Mouse (Mus musculus) liver, embryonic 14.5 days (tissue): Measurements from ENCODE around the gene Kcnk13. TPM values are rescaled to one million over a fixed set of nuclear protein-coding genes. Genes with fewer than 3 reads are reported as not detected.

Experiments used
- ATAC-seq: fragments of 200-750 bp; cut with Nextera tagmentation; 2 replicates; pipeline ENCODE4 v1.8.0; 2017; ENCODE audit warnings: moderate number of reproducible peaks, mild to moderate bottlenecking, moderate library complexity; ENCODE audit not compliant: insufficient read depth
- DNase-seq, 3 experiments: peaks; one replicate each; pipeline ENCODE4 v3.0.0-alpha.2; 2012 to 2013; ENCODE audit warnings: low read depth in 3 of 3, low spot score in 3 of 3
- H3K27ac ChIP-seq: fragments of 300-500 bp; sonication (generic); 2 replicates; pipeline ENCODE4 v1.5.1; 2014; ENCODE audit warnings: moderate library complexity, mild to moderate bottlenecking, control low read depth, inconsistent platforms
- H3K27me3 ChIP-seq: fragments of 300-500 bp; sonication (generic); 2 replicates; pipeline ENCODE4 v1.6.1; 2014; ENCODE audit warnings: mild to moderate bottlenecking, low read length, moderate library complexity; ENCODE audit not compliant: control insufficient read depth, insufficient read depth
- H3K36me3 ChIP-seq: fragments of 300-500 bp; sonication (generic); replicated peaks from 2 replicates; pipeline ENCODE4 v1.6.1; 2014; ENCODE audit warnings: low read depth; ENCODE audit not compliant: control insufficient read depth, insufficient read depth
- H3K4me1 ChIP-seq, 2 experiments: fragments of 200-500 bp in 1 of 2; fragments of 300-500 bp in 1 of 2; sonication (generic) in 1 of 2; replicated peaks; 2 replicates each; pipeline ENCODE4 v1.6.1; 2012 to 2014; ENCODE audit warnings: antibody characterized with exemption in 1 of 2, inconsistent platforms in 1 of 2, low read length in 1 of 2; ENCODE audit not compliant: control insufficient read depth in 2 of 2, insufficient read depth in 2 of 2
- H3K4me2 ChIP-seq: fragments of 300-500 bp; sonication (generic); 2 replicates; pipeline ENCODE4 v1.6.1; 2014; ENCODE audit warnings: low read depth, mild to moderate bottlenecking, control low read depth, moderate library complexity
- H3K4me3 ChIP-seq, 2 experiments: fragments of 200-500 bp in 1 of 2; fragments of 300-500 bp in 1 of 2; sonication (generic) in 1 of 2; 2 replicates each; pipeline ENCODE4 v1.5.1; 2012 to 2014; ENCODE audit warnings: low read depth in 2 of 2, low read length in 2 of 2, mild to moderate bottlenecking in 2 of 2, control low read depth in 1 of 2, inconsistent platforms in 1 of 2, moderate library complexity in 1 of 2; ENCODE audit not compliant: insufficient read depth in 1 of 2
- H3K9ac ChIP-seq: fragments of 300-500 bp; sonication (generic); replicated peaks from 2 replicates; pipeline ENCODE4 v1.6.1; 2014; ENCODE audit warnings: mild to moderate bottlenecking, control low read depth, moderate library complexity
- H3K9me3 ChIP-seq: fragments of 300-500 bp; sonication (generic); 2 replicates; pipeline ENCODE4 v1.6.1; 2016; ENCODE audit warnings: low read length, mixed read lengths; ENCODE audit not compliant: control insufficient read depth
- CTCF ChIP-seq: IDR thresholded peaks from 2 replicates; pipeline ENCODE4 v1.5.1; 2016; ENCODE audit warnings: antibody characterized with exemption, low read depth, control low read depth
- EP300 ChIP-seq: IDR thresholded peaks from 2 replicates; pipeline ENCODE4 v1.6.1; 2016; ENCODE audit warnings: antibody characterized with exemption, low read depth
- whole genome bisulfite sequencing: fragments of 180-500 bp; shearing (Covaris S2); extraction: QIAGEN DNeasy Blood & Tissue Kit; methylation state at CpG from one replicate; pipeline ENCODE4 v1.1.7; 2014; ENCODE audit not compliant: insufficient replicate concordance; 5-methylcytosine and 5-hydroxymethylcytosine counted together
- polyA plus RNA-seq, 2 experiments: library from polyadenylated mRNA; depleted of rRNA in 1 of 2; stranded (reverse) in 1 of 2; unstranded in 1 of 2; fragments of >200 nt; fragmentation: Nextera tagmentation in 1 of 2; extraction: Ambion mirVana in 1 of 2; gene quantifications; 2 replicates each; pipeline versions ENCODE4 v1.2.1 to v1.2.3; 2012 to 2014

The Kcnk13 gene
- polyA plus RNA-seq, 2 experiments = 0.23 to 0.48 TPM

DNA sequence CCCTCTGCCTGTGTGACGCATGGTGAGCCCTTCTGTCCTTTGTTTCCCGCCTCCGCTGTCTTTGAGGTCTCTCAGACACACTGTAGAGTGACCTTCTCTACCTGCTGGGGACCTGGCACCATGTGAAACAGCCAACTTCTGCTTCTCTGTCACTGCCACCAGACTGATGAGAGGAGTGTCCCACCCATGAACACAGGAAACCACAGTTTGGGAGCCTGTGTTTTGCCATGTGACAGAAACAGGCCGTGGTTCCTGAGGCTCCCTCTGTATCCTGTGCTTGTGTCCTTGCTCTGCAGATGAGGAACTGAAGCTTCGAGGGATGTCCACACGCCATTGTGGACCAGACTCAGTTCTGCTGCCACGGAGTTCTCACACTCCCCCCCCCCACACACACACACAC is 7.9 kb upstream of the Kcnk13 start:
- ATAC-seq = no peak
- Histone ChIP-seq H3K4me3 (no peak overlapping the region), H3K4me2 (no peak overlapping the region), H3K9me3 (no peaks in the 10 kb centered on the region), H3K27ac (no peak overlapping the region), H3K9ac (no peak overlapping the region), H3K36me3 (no peaks in the 10 kb centered on the region), H3K4me1 (peaks cover 6 to 7% of the 10 kb centered on the region in 2 experiments; a peak in 2 of 4 replicates), H3K27me3 (no peaks in the 10 kb centered on the region)
- no peak for DNase-seq
- TF ChIP-seq EP300 = no peak
- TF ChIP-seq CTCF = no peak
- 35% methylated on average over 7 of the region's 7 CpGs for WGBS

DNA sequence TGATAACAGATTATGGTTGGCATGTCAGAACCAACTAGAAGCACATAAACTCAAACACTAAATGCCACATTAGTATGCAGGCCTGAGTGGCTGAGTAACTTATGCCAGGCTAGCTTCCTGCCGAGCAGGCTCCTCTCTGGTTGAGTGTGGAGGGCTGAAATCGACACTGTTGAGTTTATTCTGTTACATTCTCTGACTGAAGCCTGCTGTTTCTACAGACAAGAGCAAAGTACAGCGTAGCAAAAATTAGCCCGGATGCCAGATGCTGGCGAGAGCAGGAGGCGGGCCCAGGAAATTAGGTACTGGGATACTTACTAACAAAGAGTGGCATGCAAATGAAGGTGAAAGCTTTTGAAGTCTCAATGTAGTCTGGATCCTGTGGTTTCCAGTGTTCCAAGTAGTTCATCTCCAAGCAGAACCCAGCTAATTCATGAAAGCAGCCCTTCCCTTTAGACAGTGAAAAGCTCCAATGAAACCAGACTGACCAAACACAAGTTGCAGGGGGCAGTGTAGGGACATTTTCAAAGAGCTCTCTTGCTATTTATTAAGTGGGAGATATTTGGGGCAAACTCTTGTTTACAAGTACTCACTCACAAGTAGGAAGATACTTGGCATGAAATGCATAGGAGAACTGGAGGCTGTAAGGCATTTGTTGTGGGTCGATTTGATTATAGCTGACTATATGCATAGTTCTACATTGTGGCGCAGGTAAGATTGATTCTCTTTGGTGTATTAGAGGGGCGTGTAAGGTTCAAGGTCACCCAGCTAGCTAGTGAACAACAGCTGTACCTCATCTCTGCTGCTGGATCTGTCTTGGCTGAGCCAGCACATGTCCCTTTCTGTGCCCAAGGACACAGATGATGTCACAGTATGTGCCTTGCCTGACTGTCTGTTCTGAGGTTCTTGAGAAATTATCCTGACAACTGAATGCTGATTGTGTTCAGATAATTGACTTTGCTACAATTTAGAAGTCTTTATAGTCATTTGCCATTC is 5.9 kb upstream of the Kcnk13 start:
- no peaks in the 10 kb centered on the region for H3K36me3 ChIP-seq
- no peak overlapping the region for H3K9ac ChIP-seq
- H3K27ac ChIP-seq = no peak overlapping the region
- no peak overlapping the region for H3K4me3 ChIP-seq
- WGBS = 64% methylated on average over 9 of the region's 9 CpGs
- DNase-seq = no peak
- TF ChIP-seq CTCF (no peak), EP300 (no peak)
- no peaks in the 10 kb centered on the region for H3K9me3 ChIP-seq
- ATAC-seq = no peak
- H3K4me1 ChIP-seq = peaks cover 6 to 7% of the 10 kb centered on the region in 2 experiments; a peak in 2 of 4 replicates
- H3K4me2 ChIP-seq = no peak overlapping the region
- no peaks in the 10 kb centered on the region for H3K27me3 ChIP-seq

DNA sequence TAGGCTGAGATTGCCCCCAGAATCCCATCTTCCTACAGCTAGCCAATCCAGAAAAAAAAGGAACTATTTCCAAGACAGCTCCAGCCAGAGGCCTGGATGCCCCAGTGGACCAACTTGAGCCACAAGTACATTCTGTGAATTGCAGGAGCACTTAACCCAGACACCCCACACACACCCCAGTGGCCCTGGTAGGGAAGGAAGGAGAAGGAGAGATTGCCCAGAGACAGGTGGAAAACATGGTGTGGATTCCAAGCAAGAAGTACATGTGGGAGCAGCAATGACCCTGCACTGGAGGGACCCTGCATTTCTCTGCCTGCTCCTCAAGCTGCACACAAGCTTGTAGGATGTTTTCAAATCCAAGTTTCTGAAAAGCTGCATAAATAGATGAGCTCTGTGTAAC is 5.0 kb upstream of the Kcnk13 start:
- Histone ChIP-seq H3K4me2 (no peak overlapping the region), H3K36me3 (no peaks in the 10 kb centered on the region), H3K9me3 (no peaks in the 10 kb centered on the region), H3K9ac (no peak overlapping the region), H3K4me1 (peaks cover 6 to 7% of the 10 kb centered on the region in 2 experiments; a peak in 2 of 4 replicates), H3K27ac (no peak overlapping the region), H3K4me3 (no peak overlapping the region), H3K27me3 (peaks cover 9% of the 10 kb centered on the region)
- DNase-seq = no peak
- ATAC-seq = no peak
- TF ChIP-seq CTCF = no peak
- TF ChIP-seq EP300 = no peak

DNA sequence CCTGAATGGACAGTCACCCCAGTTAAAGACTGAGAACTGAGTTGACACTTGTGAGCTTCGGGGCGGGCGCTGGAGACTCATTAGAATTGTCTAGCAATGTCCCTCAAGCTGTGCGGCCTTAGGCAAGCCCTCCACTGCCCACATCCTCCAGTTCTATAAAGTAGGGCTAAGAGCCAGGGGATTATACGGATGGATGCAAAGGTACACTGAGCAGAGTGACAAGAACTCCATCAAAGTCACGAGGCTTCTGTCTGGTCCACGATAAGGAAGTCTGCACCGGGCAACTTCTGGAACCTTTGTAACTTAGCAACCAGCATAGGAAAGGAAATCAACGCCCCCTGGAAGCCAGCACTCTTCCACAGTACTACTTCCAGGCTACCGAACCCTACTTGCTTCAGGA is 4.4 kb upstream of the Kcnk13 start:
- Histone ChIP-seq H3K4me1 (peaks cover 6 to 7% of the 10 kb centered on the region in 2 experiments; a peak in 2 of 4 replicates), H3K36me3 (no peaks in the 10 kb centered on the region), H3K9ac (no peak overlapping the region), H3K27me3 (peaks cover 15% of the 10 kb centered on the region), H3K9me3 (no peaks in the 10 kb centered on the region), H3K4me2 (peak overlapping the region; percentile 11; the same call in 1 of the 2 replicates), H3K27ac (no peak overlapping the region), H3K4me3 (no peak overlapping the region)
- ATAC-seq (peak; percentile 55; the same call in 1 of the 2 replicates), DNase-seq (peak in 1 of 3 experiments; percentile 16)
- TF ChIP-seq EP300 = no peak
- TF ChIP-seq CTCF = no peak
- WGBS = 19% methylated on average over 10 of the region's 10 CpGs

DNA sequence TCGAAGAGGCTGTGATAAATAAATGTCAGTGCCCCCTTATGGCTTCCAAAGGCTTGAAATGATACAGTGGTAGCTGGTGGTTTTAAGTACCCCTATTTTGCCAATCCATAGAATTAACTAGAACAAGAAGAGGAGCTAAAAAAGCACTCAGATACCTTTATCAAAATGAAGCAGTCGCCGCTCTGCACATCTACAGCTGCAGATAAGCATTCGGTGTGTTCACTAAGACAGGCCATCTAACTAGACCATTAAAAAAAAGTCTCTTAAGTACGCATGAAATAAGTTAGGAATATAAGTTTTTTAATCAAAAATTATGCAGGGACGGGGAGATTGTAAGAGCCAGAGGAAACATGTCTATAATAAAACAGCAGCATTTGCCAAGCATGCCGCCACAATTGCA is 3.6 kb upstream of the Kcnk13 start:
- H3K9me3 ChIP-seq = no peaks in the 10 kb centered on the region
- H3K27me3 ChIP-seq = peaks cover 23% of the 10 kb centered on the region
- TF ChIP-seq EP300 = peak; percentile 23; the same call in 1 of the 2 replicates
- TF ChIP-seq CTCF = no peak
- H3K4me3 ChIP-seq = no peak overlapping the region
- DNase-seq (no peak), ATAC-seq (peak; percentile 40; the same call in 1 of the 2 replicates)
- no peaks in the 10 kb centered on the region for H3K36me3 ChIP-seq
- H3K27ac ChIP-seq = no peak overlapping the region
- H3K4me2 ChIP-seq = 0 out of 2 replicates have a peak overlapping the region, but pooled peaks have one; percentile 11
- peaks cover 6 to 7% of the 10 kb centered on the region in 2 experiments; a peak in 2 of 4 replicates for H3K4me1 ChIP-seq
- WGBS = 36% methylated on average over 7 of the region's 7 CpGs
- H3K9ac ChIP-seq = no peak overlapping the region
